Mouse (Mus musculus): ENCODE data around the gene Nphp3. TPM values are rescaled to one million over a fixed set of nuclear protein-coding genes. Genes with fewer than 3 reads are reported as not detected.

Nphp3 gene
- polyA plus RNA-seq, 1 experiment from 2014 or later = 0.90 TPM

- WGBS (ENCODE audit: insufficient replicate concordance) = 77% methylated on average over 11 of the region's 11 CpGs
- ATAC-seq (ENCODE audit: low read depth) = no peak
Measured at GRCm38 (mm10) chr9:104029861-104030260, 27.5 kb downstream of the Nphp3 start.

GRCm38 (mm10) chr9:104034231-104034630 is 31.9 kb downstream of the Nphp3 start:
- no peak for ATAC-seq (ENCODE audit: low read depth)
- Histone ChIP-seq H3K27me3 (ENCODE audit: control insufficient read depth, insufficient read depth, low read depth, low read length) (no peaks in the 10 kb centered on the region), H3K9me3 (replicated peaks; ENCODE audit: control insufficient read depth, low read length) (no peaks in the 10 kb centered on the region), H3K4me2 (ENCODE audit: low read depth, low read length) (no peak overlapping the region), H3K4me1 (ENCODE audit: control insufficient read depth, low read depth, low read length) (no peaks in the 10 kb centered on the region), H3K27ac (ENCODE audit: low read length) (no peak overlapping the region; the same call in 1 of the 2 replicates), H3K36me3 (ENCODE audit: control insufficient read depth, insufficient read depth) (no peaks in the 10 kb centered on the region), H3K4me3 (ENCODE audit: low read depth, low read length) (no peak overlapping the region), H3K9ac (ENCODE audit: low read depth, low read length) (no peak overlapping the region)
- WGBS (ENCODE audit: insufficient replicate concordance) = 59% methylated on average over 8 of the region's 8 CpGs

More at GRCm38 (mm10) chr9:104029861-104030260, 27.5 kb downstream of the Nphp3 start:
- peaks cover 6% of the 10 kb centered on the region; the same call in 1 of the 2 replicates for H3K36me3 ChIP-seq (ENCODE audit: control insufficient read depth, insufficient read depth)
- no peak overlapping the region for H3K9ac ChIP-seq (ENCODE audit: low read depth, low read length)
- H3K27me3 ChIP-seq (ENCODE audit: control insufficient read depth, insufficient read depth, low read depth, low read length) = no peaks in the 10 kb centered on the region
- no peak overlapping the region for H3K4me3 ChIP-seq (ENCODE audit: low read depth, low read length)
- no peak overlapping the region for H3K4me2 ChIP-seq (ENCODE audit: low read depth, low read length)
- H3K9me3 ChIP-seq (replicated peaks; ENCODE audit: control insufficient read depth, low read length) = no peaks in the 10 kb centered on the region
- no peaks in the 10 kb centered on the region for H3K4me1 ChIP-seq (ENCODE audit: control insufficient read depth, low read depth, low read length)
- no peak overlapping the region for H3K27ac ChIP-seq (ENCODE audit: low read length)

DNA sequence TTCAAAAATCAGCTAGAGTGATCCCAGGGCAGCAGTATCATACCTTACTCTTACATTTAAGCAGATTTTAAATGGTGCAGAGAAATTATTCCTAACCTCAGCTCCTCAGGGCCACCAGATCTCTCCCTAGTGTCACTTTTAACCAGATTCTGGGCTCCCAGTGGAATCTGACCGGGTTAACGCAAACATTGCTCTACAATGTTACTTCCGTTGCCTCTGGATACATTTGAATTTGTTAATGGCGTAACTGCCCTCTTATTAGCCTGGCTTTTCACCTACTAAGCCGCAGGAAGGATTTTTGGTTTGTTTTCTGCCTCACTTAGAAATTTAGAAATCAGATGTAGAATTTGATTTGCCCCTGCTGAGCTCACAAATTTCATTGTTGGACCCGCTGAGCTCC is 32.4 kb downstream of the Nphp3 start:
- Histone ChIP-seq H3K4me2 (ENCODE audit: low read depth, low read length) (no peak overlapping the region), H3K4me3 (ENCODE audit: low read depth, low read length) (no peak overlapping the region)
- WGBS (ENCODE audit: insufficient replicate concordance) = 54% methylated on average over 6 of the region's 6 CpGs

DNA sequence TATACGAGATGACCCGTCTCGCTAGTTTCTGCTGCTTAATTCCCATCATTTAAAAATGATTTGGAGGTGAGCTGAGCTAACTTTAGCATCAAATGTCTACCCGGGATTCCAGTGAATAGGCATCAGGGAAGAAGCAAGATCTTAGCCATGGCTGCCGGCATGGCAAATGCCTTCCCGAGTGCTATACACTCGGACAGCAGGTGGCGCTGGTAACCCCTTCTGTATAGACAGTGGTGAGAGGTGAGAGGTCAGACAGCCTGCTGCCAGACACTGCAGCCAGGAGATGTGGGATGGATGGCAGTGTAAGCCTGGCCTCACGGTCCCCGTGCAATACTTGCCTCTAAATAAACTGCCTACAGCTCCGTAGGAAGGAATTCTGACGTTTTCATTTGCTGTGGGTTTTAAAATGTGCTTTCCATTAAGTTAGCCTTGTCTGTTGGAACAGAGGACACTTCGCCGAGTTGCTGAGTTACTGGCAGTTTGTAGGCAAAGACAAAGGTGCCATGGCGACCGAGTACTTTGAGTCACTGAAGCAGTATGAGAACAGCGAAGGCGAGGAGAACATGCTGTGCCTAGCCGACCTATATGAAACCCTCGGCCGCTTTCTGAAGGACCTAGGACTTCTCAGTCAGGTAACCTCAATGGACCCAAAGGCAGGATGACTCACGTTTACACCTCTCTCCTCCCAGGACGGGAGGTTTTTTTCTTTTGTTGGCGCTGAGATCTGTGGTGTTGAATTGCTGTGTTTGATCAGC is 33.1 kb downstream of the Nphp3 start:
- 46% methylated on average over 24 of the region's 24 CpGs for WGBS (ENCODE audit: insufficient replicate concordance)
- peak; percentile 72 for ATAC-seq (ENCODE audit: low read depth)
- Histone ChIP-seq H3K27me3 (ENCODE audit: control insufficient read depth, insufficient read depth, low read depth, low read length) (no peaks in the 10 kb centered on the region), H3K9ac (ENCODE audit: low read depth, low read length) (no peak overlapping the region), H3K4me1 (ENCODE audit: control insufficient read depth, low read depth, low read length) (no peaks in the 10 kb centered on the region), H3K36me3 (ENCODE audit: control insufficient read depth, insufficient read depth) (no peaks in the 10 kb centered on the region), H3K27ac (ENCODE audit: low read length) (peak overlapping the region; percentile 50), H3K4me3 (ENCODE audit: low read depth, low read length) (no peak overlapping the region), H3K4me2 (ENCODE audit: low read depth, low read length) (no peak overlapping the region; the same call in 1 of the 2 replicates), H3K9me3 (replicated peaks; ENCODE audit: control insufficient read depth, low read length) (no peaks in the 10 kb centered on the region)

More for the DNA sequence above, 32.4 kb downstream of the Nphp3 start:
- no peaks in the 10 kb centered on the region for H3K4me1 ChIP-seq (ENCODE audit: control insufficient read depth, low read depth, low read length)
- no peaks in the 10 kb centered on the region for H3K27me3 ChIP-seq (ENCODE audit: control insufficient read depth, insufficient read depth, low read depth, low read length)
- H3K27ac ChIP-seq (ENCODE audit: low read length) = peak overlapping the region; percentile 50
- no peaks in the 10 kb centered on the region for H3K9me3 ChIP-seq (replicated peaks; ENCODE audit: control insufficient read depth, low read length)
- no peak overlapping the region for H3K9ac ChIP-seq (ENCODE audit: low read depth, low read length)
- H3K36me3 ChIP-seq (ENCODE audit: control insufficient read depth, insufficient read depth) = no peaks in the 10 kb centered on the region
- ATAC-seq (ENCODE audit: low read depth) = peak; percentile 58

- no peaks in the 10 kb centered on the region for H3K4me1 ChIP-seq (ENCODE audit: control insufficient read depth, low read depth, low read length)
- H3K27me3 ChIP-seq (ENCODE audit: control insufficient read depth, insufficient read depth, low read depth, low read length) = no peaks in the 10 kb centered on the region
- no peak for ATAC-seq (ENCODE audit: low read depth)
- no peak overlapping the region for H3K27ac ChIP-seq (ENCODE audit: low read length)
- no peaks in the 10 kb centered on the region for H3K36me3 ChIP-seq (ENCODE audit: control insufficient read depth, insufficient read depth)
- no peak overlapping the region for H3K4me2 ChIP-seq (ENCODE audit: low read depth, low read length)
- no peak overlapping the region for H3K9ac ChIP-seq (ENCODE audit: low read depth, low read length)
- H3K4me3 ChIP-seq (ENCODE audit: low read depth, low read length) = no peak overlapping the region
- 75% methylated on average over 13 of the region's 13 CpGs for WGBS (ENCODE audit: insufficient replicate concordance)
- no peaks in the 10 kb centered on the region for H3K9me3 ChIP-seq (replicated peaks; ENCODE audit: control insufficient read depth, low read length)
Measured at GRCm38 (mm10) chr9:104038266-104038665, 35.9 kb downstream of the Nphp3 start.

DNA sequence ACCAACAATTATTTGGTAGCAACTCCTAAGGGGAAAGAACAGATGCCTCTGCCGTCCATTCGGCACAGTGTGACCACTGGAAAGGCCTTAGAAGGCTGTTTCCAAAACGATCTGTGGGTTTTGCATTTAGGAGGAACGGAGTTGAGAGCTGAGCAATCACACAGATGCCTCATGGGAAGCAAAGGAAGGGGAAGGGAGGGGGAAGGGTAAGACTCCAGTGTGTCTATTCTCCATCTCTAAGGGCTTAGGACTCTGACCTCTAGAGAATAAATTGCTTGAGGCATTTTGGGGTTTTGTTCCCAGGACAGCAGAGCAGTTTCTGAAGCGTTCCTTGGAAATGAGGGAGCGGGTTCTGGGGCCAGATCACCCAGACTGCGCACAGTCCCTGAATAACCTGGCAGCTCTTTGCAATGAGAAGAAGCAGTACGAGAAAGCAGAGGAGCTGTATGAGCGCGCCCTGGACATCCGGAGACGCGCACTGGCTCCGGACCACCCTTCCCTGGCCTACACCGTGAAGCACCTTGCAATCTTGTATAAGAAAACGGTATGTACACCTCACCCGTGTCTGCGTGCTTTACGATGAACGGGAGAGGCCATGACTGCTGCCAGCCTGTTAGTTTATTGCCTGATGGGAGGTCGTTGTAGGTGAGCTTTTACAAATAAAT is 36.8 kb downstream of the Nphp3 start:
- WGBS (ENCODE audit: insufficient replicate concordance) = 81% methylated on average over 21 of the region's 21 CpGs
- Histone ChIP-seq H3K36me3 (ENCODE audit: control insufficient read depth, insufficient read depth) (no peaks in the 10 kb centered on the region), H3K9ac (ENCODE audit: low read depth, low read length) (no peak overlapping the region), H3K4me3 (ENCODE audit: low read depth, low read length) (no peak overlapping the region), H3K9me3 (replicated peaks; ENCODE audit: control insufficient read depth, low read length) (no peaks in the 10 kb centered on the region), H3K27me3 (ENCODE audit: control insufficient read depth, insufficient read depth, low read depth, low read length) (no peaks in the 10 kb centered on the region), H3K4me1 (ENCODE audit: control insufficient read depth, low read depth, low read length) (no peaks in the 10 kb centered on the region), H3K27ac (ENCODE audit: low read length) (no peak overlapping the region), H3K4me2 (ENCODE audit: low read depth, low read length) (no peak overlapping the region)
- ATAC-seq (ENCODE audit: low read depth) = no peak

DNA sequence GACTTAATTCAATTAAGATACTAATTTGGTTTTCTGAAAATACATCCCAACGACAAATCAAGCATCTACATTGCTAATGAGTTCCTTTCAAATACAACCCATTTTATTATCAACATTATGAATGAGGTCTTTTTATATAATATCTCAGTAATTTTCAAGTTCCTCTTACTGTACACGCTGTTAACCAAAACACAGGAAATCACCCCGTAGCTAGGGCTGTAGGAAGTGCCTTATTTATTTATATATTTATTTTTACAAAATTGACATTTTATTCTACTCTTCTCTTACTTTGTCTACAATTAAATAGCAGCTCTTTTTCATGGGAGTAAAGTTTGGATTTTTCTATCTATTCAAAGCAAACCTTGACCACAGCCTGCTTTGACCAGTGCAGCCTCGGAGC is 37.4 kb downstream of the Nphp3 start:
- H3K9ac ChIP-seq (ENCODE audit: low read depth, low read length) = no peak overlapping the region
- no peaks in the 10 kb centered on the region for H3K9me3 ChIP-seq (replicated peaks; ENCODE audit: control insufficient read depth, low read length)
- WGBS (ENCODE audit: insufficient replicate concordance) = 43% methylated on average over 4 of the region's 4 CpGs
- no peaks in the 10 kb centered on the region for H3K27me3 ChIP-seq (ENCODE audit: control insufficient read depth, insufficient read depth, low read depth, low read length)
- H3K4me2 ChIP-seq (ENCODE audit: low read depth, low read length) = no peak overlapping the region
- H3K4me3 ChIP-seq (ENCODE audit: low read depth, low read length) = no peak overlapping the region
- H3K4me1 ChIP-seq (ENCODE audit: control insufficient read depth, low read depth, low read length) = no peaks in the 10 kb centered on the region
- H3K36me3 ChIP-seq (ENCODE audit: control insufficient read depth, insufficient read depth) = no peaks in the 10 kb centered on the region
- H3K27ac ChIP-seq (ENCODE audit: low read length) = no peak overlapping the region
- ATAC-seq (ENCODE audit: low read depth) = no peak

- Histone ChIP-seq H3K9me3 (replicated peaks; ENCODE audit: control insufficient read depth, low read length) (no peaks in the 10 kb centered on the region), H3K4me3 (ENCODE audit: low read depth, low read length) (no peak within 1 kb of the TSS), H3K27ac (ENCODE audit: low read length) (no peak within 1 kb of the TSS), H3K36me3 (ENCODE audit: control insufficient read depth, insufficient read depth) (no peaks in the 10 kb centered on the region), H3K9ac (ENCODE audit: low read depth, low read length) (no peak within 1 kb of the TSS), H3K4me2 (ENCODE audit: low read depth, low read length) (no peak within 1 kb of the TSS), H3K27me3 (ENCODE audit: control insufficient read depth, insufficient read depth, low read depth, low read length) (no peaks in the 10 kb centered on the region), H3K4me1 (ENCODE audit: control insufficient read depth, low read depth, low read length) (no peaks in the 10 kb centered on the region)
- WGBS (ENCODE audit: insufficient replicate concordance) = 39% methylated on average over 2 of the region's 2 CpGs
- ATAC-seq (ENCODE audit: low read depth) = no peak
Measured at GRCm38 (mm10) chr9:104040362-104040761, 38.0 kb downstream of the Nphp3 start, which contains the start of gene Gm28305. Gene Gm28305, plus strand, starts transcription at chr9:104040662.

DNA sequence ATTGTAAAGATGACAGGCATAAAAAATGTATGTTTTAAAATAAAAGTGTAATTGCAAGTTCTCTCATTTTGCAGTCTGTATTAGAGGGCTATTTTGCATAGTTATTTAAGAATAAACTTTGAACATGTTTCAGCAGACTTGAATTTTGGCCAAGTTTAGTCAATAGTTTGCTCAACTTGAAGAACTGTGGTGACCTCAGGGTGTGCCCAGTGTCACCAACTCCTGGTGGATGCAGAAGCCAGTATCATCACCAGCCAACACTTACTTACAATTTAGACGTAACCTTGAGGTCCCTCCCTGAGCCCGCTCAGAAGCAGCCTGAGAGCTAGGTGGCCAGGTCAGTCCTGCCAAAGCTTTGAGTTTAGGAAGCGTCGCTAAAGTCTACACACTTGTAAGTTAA is 41.3 kb downstream of the Nphp3 start:
- H3K4me1 ChIP-seq (ENCODE audit: control insufficient read depth, low read depth, low read length) = no peaks in the 10 kb centered on the region
- no peak overlapping the region for H3K4me2 ChIP-seq (ENCODE audit: low read depth, low read length)
- no peak overlapping the region for H3K4me3 ChIP-seq (ENCODE audit: low read depth, low read length)
- H3K27ac ChIP-seq (ENCODE audit: low read length) = no peak overlapping the region
- no peak for ATAC-seq (ENCODE audit: low read depth)
- WGBS (ENCODE audit: insufficient replicate concordance) = 72% methylated on average over 4 of the region's 4 CpGs
- peaks cover 5% of the 10 kb centered on the region for H3K36me3 ChIP-seq (ENCODE audit: control insufficient read depth, insufficient read depth)
- H3K27me3 ChIP-seq (ENCODE audit: control insufficient read depth, insufficient read depth, low read depth, low read length) = no peaks in the 10 kb centered on the region
- H3K9ac ChIP-seq (ENCODE audit: low read depth, low read length) = no peak overlapping the region
- no peaks in the 10 kb centered on the region for H3K9me3 ChIP-seq (replicated peaks; ENCODE audit: control insufficient read depth, low read length)
